Mouse (Mus musculus) CD4-positive, CD25-positive, alpha-beta regulatory T cell, adult 4 months (primary cell): ENCODE results near the gene Sppl2c. TPM values are rescaled to one million over a fixed set of nuclear protein-coding genes. Genes with fewer than 3 reads are reported as not detected.

Source experiments
- polyA plus RNA-seq, 2 experiments: library from polyadenylated mRNA; unstranded; fragments of 100-300 nt; shearing (Covaris generic); gene quantifications; one replicate each; pipeline ENCODE4 v1.2.1; 2017

Gene Sppl2c
- polyA plus RNA-seq, 2 experiments from 2014 or later = not detected

Other genes with a start within 250 kb of the Sppl2c start
- gene Nsf, start 232.3 kb upstream of the Sppl2c start, polyA plus RNA-seq = 10 to 100 TPM; 69.0 to 94.8 TPM
- 10 to 100 TPM; 10.8 to 18.2 TPM for gene Arf2, start 219.6 kb upstream of the Sppl2c start, polyA plus RNA-seq
- gene Crhr1, start 53.5 kb upstream of the Sppl2c start, polyA plus RNA-seq = not detected
- gene Mapt, start 45.1 kb downstream of the Sppl2c start, polyA plus RNA-seq = under 1 TPM; 0.11 to 0.34 TPM